Mouse (Mus musculus) retina, postnatal 7 days (tissue): ENCODE measurements around the gene Cirbp.

Experiments
- DNase-seq: peaks from one replicate; pipeline ENCODE4 v3.0.0-alpha.2; 2012; ENCODE audit warnings: low read depth, low spot score

Cirbp gene

GRCm38 (mm10) chr10:80176270-80176834 is 10.6 kb downstream of the Cirbp start:
- DNase-seq: no peak

- DNase-seq: no peak
These were observed 11.9 kb downstream of the Cirbp start for GRCm38 (mm10) chr10:80177441-80178279.

GRCm38 (mm10) chr10:80179068-80180051 is 13.6 kb downstream of the Cirbp start, which contains the start of gene Efna2:
Gene Efna2, plus strand, starts transcription at chr10:80179482.
- no peak for DNase-seq

GRCm38 (mm10) chr10:80180288-80180687 is 14.5 kb downstream of the Cirbp start:
- DNase-seq: no peak

- DNase-seq: no peak
These were observed 15.0 kb downstream of the Cirbp start for GRCm38 (mm10) chr10:80180823-80181222.

- DNase-seq: no peak
These were observed 16.8 kb downstream of the Cirbp start for GRCm38 (mm10) chr10:80182547-80182946.

- DNase-seq: no peak
These were observed 20.9 kb downstream of the Cirbp start for GRCm38 (mm10) chr10:80186649-80187048.

GRCm38 (mm10) chr10:80187739-80188138 is 22.0 kb downstream of the Cirbp start:
- no peak for DNase-seq

GRCm38 (mm10) chr10:80188453-80189024 is 22.8 kb downstream of the Cirbp start:
- DNase-seq: no peak

GRCm38 (mm10) chr10:80189999-80190398 is 24.2 kb downstream of the Cirbp start:
- DNase-seq: no peak

- DNase-seq: no peak
These were observed 24.8 kb downstream of the Cirbp start for GRCm38 (mm10) chr10:80190491-80191051.

GRCm38 (mm10) chr10:80193976-80194375 is 28.2 kb downstream of the Cirbp start:
- no peak for DNase-seq

GRCm38 (mm10) chr10:80194441-80194840 is 28.7 kb downstream of the Cirbp start:
- no peak for DNase-seq

GRCm38 (mm10) chr10:80196167-80196566 is 30.4 kb downstream of the Cirbp start:
- no peak for DNase-seq

- no peak for DNase-seq
These were observed 31.2 kb downstream of the Cirbp start for GRCm38 (mm10) chr10:80196778-80197581.

- DNase-seq: peak; percentile 83
These were observed 33.7 kb downstream of the Cirbp start for GRCm38 (mm10) chr10:80199440-80200008.

- DNase-seq: no peak
These were observed 34.7 kb downstream of the Cirbp start for GRCm38 (mm10) chr10:80200485-80200884.

GRCm38 (mm10) chr10:80204055-80204454 is 38.3 kb downstream of the Cirbp start:
- no peak for DNase-seq

GRCm38 (mm10) chr10:80207201-80207600 is 41.4 kb downstream of the Cirbp start:
- DNase-seq: no peak

- DNase-seq: no peak
These were observed 41.9 kb downstream of the Cirbp start for GRCm38 (mm10) chr10:80207676-80208075.
